Mouse (Mus musculus): ENCODE results near the gene Smurf1. TPM values are rescaled to one million over a fixed set of nuclear protein-coding genes. Genes with fewer than 3 reads are reported as not detected.

Gene Smurf1
- polyA plus RNA-seq, 1 experiment from 2014 or later: 13.2 TPM

DNA sequence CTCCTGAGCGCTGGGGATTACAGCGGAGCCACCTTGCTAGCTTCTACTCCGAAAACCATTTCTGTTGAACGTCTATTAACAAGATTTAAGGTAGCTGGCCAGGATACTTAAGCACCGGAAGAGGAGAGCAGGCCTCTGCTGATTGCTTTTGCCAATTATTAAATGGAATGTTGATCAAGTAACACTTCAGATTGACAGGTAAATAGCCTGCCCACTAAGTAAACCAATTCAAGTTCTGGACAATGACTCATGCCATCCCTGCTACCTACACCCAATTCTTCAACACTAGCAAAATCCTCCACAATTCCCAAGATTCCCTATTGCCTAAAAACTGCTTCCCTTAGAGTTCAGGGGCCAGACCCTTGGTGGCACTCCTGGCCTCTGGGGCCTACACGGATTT lies 48.5 kb downstream of the Smurf1 start:
- Histone ChIP-seq H3K9me3 (ENCODE audit: low read length) (no peaks in the 10 kb centered on the region), H3K27ac (ENCODE audit: low read length) (no peak overlapping the region), H3K4me3 (ENCODE audit: low read depth, low read length) (no peak overlapping the region), H3K27me3 (replicated peaks; ENCODE audit: insufficient read depth, low read length) (no peaks in the 10 kb centered on the region), H3K36me3 (ENCODE audit: insufficient read depth, low read length) (no peaks in the 10 kb centered on the region), H3K4me2 (replicated peaks; ENCODE audit: low read depth, low read length) (no peak overlapping the region), H3K9ac (replicated peaks; ENCODE audit: low read depth) (no peak overlapping the region), H3K4me1 (ENCODE audit: insufficient read depth, low read depth, low read length) (peaks cover 19% of the 10 kb centered on the region; the same call in 1 of the 2 replicates)
- peak; percentile 56 for ATAC-seq
- peak; percentile 72 for DNase-seq (ENCODE audit: low spot score)
- 57% methylated on average over 6 of the region's 6 CpGs for WGBS
- TF ChIP-seq CTCF (IDR thresholded peaks at IDR 0.05) (no peak), EP300 (IDR thresholded peaks at IDR 0.05) (peak; percentile 64)

DNA sequence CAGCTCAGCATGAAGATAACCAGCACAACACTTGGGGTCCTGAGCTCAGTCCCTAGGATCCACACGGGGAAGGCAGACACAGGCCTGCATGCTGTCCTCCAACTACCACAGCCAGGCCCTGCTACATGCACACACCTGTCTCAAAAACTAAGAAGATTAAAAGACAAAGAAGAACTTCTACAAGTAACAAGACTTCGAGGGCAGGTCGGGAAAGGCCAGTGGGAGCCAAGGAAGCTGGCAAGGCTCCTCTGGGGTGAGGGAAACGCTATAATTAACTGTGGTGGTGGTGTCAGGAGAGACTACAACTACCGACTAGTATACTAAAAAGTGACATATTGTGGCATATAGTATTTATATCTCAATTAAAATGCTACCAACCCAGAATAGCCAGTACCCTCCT lies 49.8 kb downstream of the Smurf1 start:
- 62% methylated on average over 5 of the region's 5 CpGs for whole genome bisulfite sequencing
- Histone ChIP-seq H3K9ac (replicated peaks; ENCODE audit: low read depth) (no peak overlapping the region), H3K4me3 (ENCODE audit: low read depth, low read length) (no peak overlapping the region), H3K9me3 (ENCODE audit: low read length) (no peaks in the 10 kb centered on the region), H3K27me3 (replicated peaks; ENCODE audit: insufficient read depth, low read length) (no peaks in the 10 kb centered on the region), H3K36me3 (ENCODE audit: insufficient read depth, low read length) (no peaks in the 10 kb centered on the region), H3K4me1 (ENCODE audit: insufficient read depth, low read depth, low read length) (peaks cover 21% of the 10 kb centered on the region; the same call in 1 of the 2 replicates), H3K4me2 (replicated peaks; ENCODE audit: low read depth, low read length) (no peak overlapping the region), H3K27ac (ENCODE audit: low read length) (no peak overlapping the region)
- DNase-seq (ENCODE audit: low spot score) (no peak), ATAC-seq (no peak)
- no peak for TF ChIP-seq EP300 (IDR thresholded peaks at IDR 0.05)
- TF ChIP-seq CTCF (IDR thresholded peaks at IDR 0.05): no peak

- no peak overlapping the region for H3K9ac ChIP-seq (replicated peaks; ENCODE audit: low read depth)
- DNase-seq (ENCODE audit: low spot score) (no peak), ATAC-seq (no peak)
- no peaks in the 10 kb centered on the region for H3K9me3 ChIP-seq (ENCODE audit: low read length)
- no peaks in the 10 kb centered on the region for H3K36me3 ChIP-seq (ENCODE audit: insufficient read depth, low read length)
- H3K4me2 ChIP-seq (replicated peaks; ENCODE audit: low read depth, low read length): no peak overlapping the region
- 20% methylated on average over 7 of the region's 7 CpGs for WGBS
- no peak overlapping the region for H3K4me3 ChIP-seq (ENCODE audit: low read depth, low read length)
- H3K27ac ChIP-seq (ENCODE audit: low read length): no peak overlapping the region
- no peaks in the 10 kb centered on the region for H3K27me3 ChIP-seq (replicated peaks; ENCODE audit: insufficient read depth, low read length)
- TF ChIP-seq CTCF (IDR thresholded peaks at IDR 0.05) (no peak), EP300 (IDR thresholded peaks at IDR 0.05) (no peak)
- peaks cover 22% of the 10 kb centered on the region; the same call in 1 of the 2 replicates for H3K4me1 ChIP-seq (ENCODE audit: insufficient read depth, low read depth, low read length)
Measured at GRCm38 (mm10) chr5:144914433-144914906, 51.2 kb downstream of the Smurf1 start.

DNA sequence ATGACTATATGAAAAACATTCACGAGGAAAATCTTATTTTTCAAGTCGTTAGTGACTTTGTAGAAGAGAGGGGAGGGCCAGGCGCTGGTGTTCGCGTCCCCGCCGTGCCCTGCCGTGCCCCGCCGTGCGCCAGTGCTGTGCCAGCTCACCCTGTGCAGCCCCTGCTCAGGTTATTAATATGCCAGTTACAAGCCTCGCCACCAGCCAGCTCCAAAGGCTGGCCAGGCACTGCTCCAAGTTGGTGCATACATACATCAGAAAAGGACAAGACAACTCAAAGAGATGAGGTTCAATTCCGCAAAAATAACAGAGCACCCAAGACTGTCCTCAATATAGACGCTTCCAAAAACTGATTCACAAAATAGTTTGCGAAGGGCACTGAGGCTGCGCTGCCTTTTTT lies 51.7 kb downstream of the Smurf1 start:
- ATAC-seq (no peak), DNase-seq (ENCODE audit: low spot score) (no peak)
- peaks cover 22% of the 10 kb centered on the region; the same call in 1 of the 2 replicates for H3K4me1 ChIP-seq (ENCODE audit: insufficient read depth, low read depth, low read length)
- WGBS: 80% methylated on average over 15 of the region's 16 CpGs
- TF ChIP-seq CTCF (IDR thresholded peaks at IDR 0.05) (no peak), EP300 (IDR thresholded peaks at IDR 0.05) (no peak)
- H3K36me3 ChIP-seq (ENCODE audit: insufficient read depth, low read length): no peaks in the 10 kb centered on the region
- no peak overlapping the region for H3K27ac ChIP-seq (ENCODE audit: low read length)
- no peaks in the 10 kb centered on the region for H3K9me3 ChIP-seq (ENCODE audit: low read length)
- H3K4me2 ChIP-seq (replicated peaks; ENCODE audit: low read depth, low read length): no peak overlapping the region
- no peak overlapping the region for H3K4me3 ChIP-seq (ENCODE audit: low read depth, low read length)
- H3K27me3 ChIP-seq (replicated peaks; ENCODE audit: insufficient read depth, low read length): no peaks in the 10 kb centered on the region
- no peak overlapping the region for H3K9ac ChIP-seq (replicated peaks; ENCODE audit: low read depth)

GRCm38 (mm10) chr5:144913361-144913760 lies 52.3 kb downstream of the Smurf1 start:
- H3K4me2 ChIP-seq (replicated peaks; ENCODE audit: low read depth, low read length): no peak overlapping the region
- H3K27ac ChIP-seq (ENCODE audit: low read length): no peak overlapping the region
- no peaks in the 10 kb centered on the region for H3K36me3 ChIP-seq (ENCODE audit: insufficient read depth, low read length)
- WGBS: 81% methylated on average over 5 of the region's 5 CpGs
- TF ChIP-seq CTCF (IDR thresholded peaks at IDR 0.05): no peak
- no peak for TF ChIP-seq EP300 (IDR thresholded peaks at IDR 0.05)
- no peak for DNase-seq (ENCODE audit: low spot score)
- H3K4me1 ChIP-seq (ENCODE audit: insufficient read depth, low read depth, low read length): peaks cover 22% of the 10 kb centered on the region; the same call in 1 of the 2 replicates
- ATAC-seq: no peak
- H3K27me3 ChIP-seq (replicated peaks; ENCODE audit: insufficient read depth, low read length): no peaks in the 10 kb centered on the region
- no peak overlapping the region for H3K4me3 ChIP-seq (ENCODE audit: low read depth, low read length)
- no peak overlapping the region for H3K9ac ChIP-seq (replicated peaks; ENCODE audit: low read depth)
- H3K9me3 ChIP-seq (ENCODE audit: low read length): no peaks in the 10 kb centered on the region

GRCm38 (mm10) chr5:144912519-144913310 lies 52.9 kb downstream of the Smurf1 start:
- H3K9ac ChIP-seq (replicated peaks; ENCODE audit: low read depth): no peak overlapping the region
- no peak overlapping the region for H3K4me3 ChIP-seq (ENCODE audit: low read depth, low read length)
- ATAC-seq: no peak
- no peaks in the 10 kb centered on the region for H3K27me3 ChIP-seq (replicated peaks; ENCODE audit: insufficient read depth, low read length)
- no peak for DNase-seq (ENCODE audit: low spot score)
- TF ChIP-seq EP300 (IDR thresholded peaks at IDR 0.05): no peak
- no peak overlapping the region for H3K27ac ChIP-seq (ENCODE audit: low read length)
- no peaks in the 10 kb centered on the region for H3K36me3 ChIP-seq (ENCODE audit: insufficient read depth, low read length)
- peaks cover 22% of the 10 kb centered on the region; the same call in 1 of the 2 replicates for H3K4me1 ChIP-seq (ENCODE audit: insufficient read depth, low read depth, low read length)
- no peak overlapping the region for H3K4me2 ChIP-seq (replicated peaks; ENCODE audit: low read depth, low read length)
- WGBS: 67% methylated on average over 7 of the region's 7 CpGs
- no peaks in the 10 kb centered on the region for H3K9me3 ChIP-seq (ENCODE audit: low read length)
